Mouse (Mus musculus): ENCODE results near the gene Fbxo17. TPM values are rescaled to one million over a fixed set of nuclear protein-coding genes. Genes with fewer than 3 reads are reported as not detected.

Fbxo17 gene
- total and polyA plus RNA-seq, 3 experiments: 0.25 to 0.26 TPM; not detected in 1

DNA sequence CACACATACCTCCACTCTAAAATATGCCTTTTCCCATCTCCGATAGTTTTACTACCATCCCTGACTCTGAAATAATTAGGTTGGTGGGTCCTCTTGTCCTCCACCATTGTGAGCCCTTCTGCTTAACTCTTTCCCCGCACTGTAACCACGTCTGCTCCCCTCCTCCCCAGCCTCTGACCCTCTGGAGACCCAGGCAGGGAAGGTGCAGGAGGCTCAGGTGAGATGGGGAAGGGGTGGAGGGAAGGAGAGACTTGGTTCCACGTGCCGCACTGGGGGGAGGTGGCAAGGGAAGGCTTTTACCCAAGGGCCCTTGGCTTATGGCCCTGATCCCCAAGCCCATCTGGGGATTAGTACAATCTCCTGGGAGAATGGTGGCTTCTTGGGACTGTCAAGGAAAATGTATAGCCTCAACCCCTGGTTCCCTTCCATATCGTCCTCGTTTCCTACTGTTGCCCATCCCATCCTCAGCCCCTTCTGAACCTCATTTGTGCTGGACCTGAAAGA, 50.9 kb downstream of the Fbxo17 start, which contains the start of gene Nfkbib:
TSS of gene Nfkbib (minus strand) at position 51 of the 504 bp plus-strand sequence.
- Histone ChIP-seq H3K27ac (ENCODE audit: insufficient read depth, low read depth) (no peak within 1 kb of the TSS), H3K4me1 (ENCODE audit: control insufficient read depth in 1 of 2, insufficient read depth in 2 of 2) (peaks cover 14 to 40% of the 10 kb centered on the region in 2 experiments), H3K9ac (ENCODE audit: insufficient read depth, low read depth) (peak within 1 kb of the TSS; percentile 84), H3K79me2 (replicated peaks; ENCODE audit: control insufficient read depth, extremely low read depth, insufficient read depth, poor library complexity, severe bottlenecking) (peaks cover 34% of the 10 kb centered on the region), H3K36me3 (replicated peaks in 1 of 2; ENCODE audit: control insufficient read depth in 1 of 2, insufficient read depth in 1 of 2, low read length in 1 of 2) (peaks cover 7 to 38% of the 10 kb centered on the region in 2 experiments), H3K4me2 (ENCODE audit: insufficient read depth, low read depth, poor library complexity, severe bottlenecking) (peak within 1 kb of the TSS; percentile 83), H3K27me3 (replicated peaks) (no peaks in the 10 kb centered on the region), H3K9me3 (replicated peaks; ENCODE audit: low read length) (no peaks in the 10 kb centered on the region), H3K4me3 (replicated peaks in 1 of 3; ENCODE audit: low read depth in 2 of 3, low read length in 2 of 3, poor library complexity in 1 of 3) (peak within 1 kb of the TSS; percentile 81 to 88 (median 86))
- TF ChIP-seq ZMIZ1 (IDR thresholded peaks at IDR 0.05; ENCODE audit: low read depth, low read length) (no peak), NELFE (IDR thresholded peaks at IDR 0.05; ENCODE audit: low read depth, low read length) (no peak), MAX (IDR thresholded peaks at IDR 0.05; ENCODE audit: low read length) (no peak), UBTF (IDR thresholded peaks at IDR 0.05; ENCODE audit: low read depth, low read length) (no peak), IRF4 (IDR thresholded peaks at IDR 0.05; ENCODE audit: low read depth, low read length) (no peak), BHLHE40 (IDR thresholded peaks at IDR 0.05; ENCODE audit: low read depth, low read length) (peak; percentile 53), POLR2AphosphoS2 (IDR thresholded peaks at IDR 0.05; ENCODE audit: low read depth, low read length) (no peak), E2F4 (IDR thresholded peaks at IDR 0.05; ENCODE audit: insufficient replicate concordance, low read depth, low read length) (no peak), NRF1 (IDR thresholded peaks at IDR 0.05; ENCODE audit: low read depth, low read length) (no peak), RCOR1 (conservative IDR thresholded peaks at IDR 0.05; ENCODE audit: low read depth, low read length) (no peak), CHD2 (IDR thresholded peaks at IDR 0.05; ENCODE audit: low read length) (0 out of 2 replicates have a peak, but pooled peaks have one; percentile 10), PAX5 (IDR thresholded peaks at IDR 0.05; ENCODE audit: low read length) (no peak), MXI1 (IDR thresholded peaks at IDR 0.05; ENCODE audit: low read depth, low read length) (peak; percentile 64), HCFC1 (IDR thresholded peaks at IDR 0.05; ENCODE audit: low read depth, low read length) (no peak), MAZ (IDR thresholded peaks at IDR 0.05; ENCODE audit: low read depth, low read length) (no peak), USF1 (IDR thresholded peaks at IDR 0.05; ENCODE audit: low read depth, low read length) (no peak), POLR2A (IDR thresholded peaks at IDR 0.05; ENCODE audit: low read depth, low read length) (no peak), TCF12 (IDR thresholded peaks at IDR 0.05; ENCODE audit: low read depth, low read length) (no peak), JUN (IDR thresholded peaks at IDR 0.05; ENCODE audit: insufficient read depth, low read depth, low read length) (no peak), TBP (conservative IDR thresholded peaks at IDR 0.05; ENCODE audit: low read depth, low read length) (no peak), ELF1 (IDR thresholded peaks at IDR 0.05; ENCODE audit: low read depth, low read length) (no peak), ZKSCAN1 (IDR thresholded peaks at IDR 0.05; ENCODE audit: borderline replicate concordance, low read depth, low read length) (no peak), JUND (conservative IDR thresholded peaks at IDR 0.05; ENCODE audit: low read depth, low read length) (no peak), CHD1 (IDR thresholded peaks at IDR 0.05; ENCODE audit: low read depth, low read length) (no peak)
- in situ Hi-C loops (cut with MboI; ENCODE audit: low pct_ligation_motif_present, low pct_unique_long_range_greater_than_20kb, low sequenced_read_pairs) (no loop called here), dilution Hi-C loops (cut with MboI; ENCODE audit: extremely low pct_ligation_motif_present, extremely low pct_unique_long_range_greater_than_20kb, low sequenced_read_pairs) (no loop called here)
- DNase-seq (ENCODE audit: extremely low read depth): no peak
